Mouse (Mus musculus) liver, adult 2 months (tissue): ENCODE measurements at regions not wholly inside any gene's neighbourhood (a gene's known extent, or its start where the extent isn't known, plus 50 kb on each side); places are given as distances from the start of the nearest gene placed in this dataset.
"Not testable (repeated sequence)": the region's sequence is repeated elsewhere in the genome, so short reads cannot be mapped to it uniquely, and the experiment has no call there.

ENCODE experiments used
- DNase-seq: peaks from one replicate; pipeline ENCODE4 v3.0.0-alpha.2; 2011; ENCODE audit warnings: low read depth, low spot score; ENCODE audit errors: extremely low read depth
- H3K27ac ChIP-seq: fragments of 200-500 bp; replicated peaks from 2 replicates; pipeline ENCODE4 v1.5.1; 2012; ENCODE audit warnings: low read depth, mild to moderate bottlenecking, control low read depth, inconsistent platforms, low read length; ENCODE audit not compliant: insufficient read depth
- H3K27me3 ChIP-seq: fragments of 200-500 bp; 2 replicates; pipeline ENCODE4 v1.6.1; 2012; ENCODE audit warnings: mild to moderate bottlenecking, moderate library complexity, low read length, inconsistent platforms; ENCODE audit not compliant: control insufficient read depth, insufficient read depth
- H3K36me3 ChIP-seq: fragments of 200-500 bp; 2 replicates; pipeline ENCODE4 v1.6.1; 2012; ENCODE audit warnings: low read length, inconsistent platforms; ENCODE audit not compliant: control insufficient read depth, insufficient read depth
- H3K4me1 ChIP-seq: fragments of 200-500 bp; 2 replicates; pipeline ENCODE4 v1.6.1; 2011; ENCODE audit warnings: low read length; ENCODE audit not compliant: control insufficient read depth, insufficient read depth
- H3K4me3 ChIP-seq: fragments of 200-500 bp; 2 replicates; pipeline ENCODE4 v1.5.1; 2011; ENCODE audit warnings: low read depth, mild to moderate bottlenecking, control low read depth, low read length, moderate library complexity; ENCODE audit not compliant: insufficient read depth
- H3K79me2 ChIP-seq: fragments of 200-500 bp; 2 replicates; pipeline ENCODE4 v1.6.1; 2012; ENCODE audit warnings: inconsistent platforms, mild to moderate bottlenecking, low read length, moderate library complexity; ENCODE audit not compliant: control insufficient read depth, insufficient read depth
- H3K9ac ChIP-seq: fragments of 200-500 bp; 2 replicates; pipeline ENCODE4 v1.6.1; 2012; ENCODE audit warnings: low read depth, mild to moderate bottlenecking, control low read depth, inconsistent platforms, low read length
- CTCF ChIP-seq: fragments of 200-500 bp; IDR thresholded peaks from 2 replicates; pipeline ENCODE4 v1.5.1; 2011; ENCODE audit warnings: low read depth, low read length, control low read depth
- POLR2A ChIP-seq: fragments of 200-500 bp; IDR thresholded peaks from 2 replicates; pipeline ENCODE4 v1.6.1; 2011; ENCODE audit warnings: low read length, control low read depth; ENCODE audit not compliant: insufficient read depth; ENCODE audit errors: extremely low read depth
- WGBS: fragments of 180-500 bp; shearing (Covaris S2); methylation state at CpG from one replicate; pipeline ENCODE4 v1.1.7; 2018; 5-methylcytosine and 5-hydroxymethylcytosine counted together

DNA sequence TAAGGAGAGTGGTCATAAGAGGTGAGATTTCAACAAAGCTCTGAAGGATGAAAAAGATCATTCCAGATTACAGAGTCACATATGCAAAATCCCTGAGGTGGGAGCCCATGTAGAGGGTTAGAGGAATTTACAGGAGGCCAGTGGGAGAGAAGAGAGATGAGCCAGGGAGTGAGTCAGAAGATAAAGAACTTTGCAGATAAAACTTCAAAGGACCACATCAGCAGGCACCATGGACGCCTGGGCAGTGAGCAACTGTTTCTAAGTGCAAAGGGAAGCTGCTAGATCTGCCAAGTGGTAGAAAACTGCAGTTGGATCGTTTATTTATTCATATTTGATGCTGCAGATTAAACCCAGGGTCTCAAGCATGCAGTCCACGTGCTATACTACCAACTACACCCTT lies 231.3 kb downstream of the Sorl1 start:
- H3K4me1 ChIP-seq, result no peaks in the 10 kb centered on the region
- H3K27me3 ChIP-seq, result peaks cover 9% of the 10 kb centered on the region; the same call in 1 of the 2 replicates
- H3K4me3 ChIP-seq, result no peak overlapping the region
- no peak overlapping the region for H3K9ac ChIP-seq
- H3K36me3 ChIP-seq, result no peaks in the 10 kb centered on the region
- no peak for DNase-seq
- 51% methylated on average over 3 of the region's 3 CpGs for WGBS
- no peak for TF ChIP-seq POLR2A
- TF ChIP-seq CTCF, result no peak
- no peaks in the 10 kb centered on the region for H3K79me2 ChIP-seq
- H3K27ac ChIP-seq, result no peak overlapping the region

GRCm38 (mm10) chr9:41891206-41891605 lies 232.9 kb downstream of the Sorl1 start:
- Histone ChIP-seq H3K9ac (no peak overlapping the region), H3K27ac (no peak overlapping the region), H3K27me3 (peaks cover 9% of the 10 kb centered on the region; the same call in 1 of the 2 replicates), H3K4me3 (no peak overlapping the region), H3K36me3 (no peaks in the 10 kb centered on the region), H3K79me2 (no peaks in the 10 kb centered on the region), H3K4me1 (no peaks in the 10 kb centered on the region)
- TF ChIP-seq CTCF (no peak), POLR2A (no peak)
- DNase-seq, result no peak
- WGBS, result 52% methylated on average over 7 of the region's 7 CpGs

GRCm38 (mm10) chr9:41890273-41891141 lies 233.6 kb downstream of the Sorl1 start:
- H3K79me2 ChIP-seq, result no peaks in the 10 kb centered on the region
- peak overlapping the region; percentile 36; the same call in 1 of the 2 replicates for H3K27ac ChIP-seq
- peak overlapping the region; percentile 64 for H3K4me3 ChIP-seq
- TF ChIP-seq POLR2A, result no peak
- no peak for TF ChIP-seq CTCF
- H3K27me3 ChIP-seq, result peaks cover 9% of the 10 kb centered on the region; the same call in 1 of the 2 replicates
- no peak for DNase-seq
- H3K4me1 ChIP-seq, result no peaks in the 10 kb centered on the region
- peak overlapping the region; percentile 76 for H3K9ac ChIP-seq
- WGBS, result 4% methylated on average over 42 of the region's 42 CpGs
- no peaks in the 10 kb centered on the region for H3K36me3 ChIP-seq

GRCm38 (mm10) chr9:41889568-41890272 lies 234.4 kb downstream of the Sorl1 start:
- WGBS, result 45% methylated on average over 12 of the region's 12 CpGs
- H3K79me2 ChIP-seq, result no peaks in the 10 kb centered on the region
- peak overlapping the region; percentile 23; the same call in 1 of the 2 replicates for H3K4me3 ChIP-seq
- 0 out of 2 replicates have a peak overlapping the region, but pooled peaks have one; percentile 39 for H3K9ac ChIP-seq
- no peak for DNase-seq
- no peak overlapping the region for H3K27ac ChIP-seq
- TF ChIP-seq CTCF (no peak), POLR2A (no peak)
- no peaks in the 10 kb centered on the region for H3K36me3 ChIP-seq
- peaks cover 9% of the 10 kb centered on the region; the same call in 1 of the 2 replicates for H3K27me3 ChIP-seq
- no peaks in the 10 kb centered on the region for H3K4me1 ChIP-seq

DNA sequence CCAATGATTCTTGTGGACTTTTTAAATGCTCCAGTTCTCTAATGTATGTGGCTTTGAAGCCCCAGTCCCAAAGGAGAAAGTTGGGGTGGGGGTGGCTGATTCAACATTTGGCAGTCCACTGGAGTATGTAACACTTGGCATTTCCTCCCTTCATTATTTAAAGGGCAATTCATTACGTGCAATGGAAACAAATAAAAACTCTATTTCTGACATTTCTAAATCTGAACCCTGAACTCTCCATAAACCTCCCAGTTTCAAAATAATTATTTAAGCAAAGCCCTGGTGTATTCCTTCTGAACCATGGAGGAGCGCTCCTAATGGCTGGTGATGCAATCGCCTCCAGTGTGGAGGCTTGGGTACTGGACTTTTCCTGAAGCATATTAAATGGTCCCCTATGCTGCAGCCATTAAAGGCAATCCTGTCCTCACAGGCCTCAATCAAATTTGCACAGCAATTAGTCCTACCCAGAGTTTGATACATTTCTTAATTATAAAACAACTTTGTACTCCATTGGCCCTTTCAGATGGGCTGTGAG lies 235.4 kb downstream of the Sorl1 start:
- Histone ChIP-seq H3K27me3 (peaks cover 9% of the 10 kb centered on the region; the same call in 1 of the 2 replicates), H3K4me3 (no peak overlapping the region), H3K79me2 (no peaks in the 10 kb centered on the region), H3K4me1 (no peaks in the 10 kb centered on the region), H3K9ac (no peak overlapping the region), H3K36me3 (no peaks in the 10 kb centered on the region), H3K27ac (no peak overlapping the region)
- TF ChIP-seq POLR2A, result no peak
- no peak for TF ChIP-seq CTCF
- WGBS, result 78% methylated on average over 3 of the region's 3 CpGs
- DNase-seq, result no peak

DNA sequence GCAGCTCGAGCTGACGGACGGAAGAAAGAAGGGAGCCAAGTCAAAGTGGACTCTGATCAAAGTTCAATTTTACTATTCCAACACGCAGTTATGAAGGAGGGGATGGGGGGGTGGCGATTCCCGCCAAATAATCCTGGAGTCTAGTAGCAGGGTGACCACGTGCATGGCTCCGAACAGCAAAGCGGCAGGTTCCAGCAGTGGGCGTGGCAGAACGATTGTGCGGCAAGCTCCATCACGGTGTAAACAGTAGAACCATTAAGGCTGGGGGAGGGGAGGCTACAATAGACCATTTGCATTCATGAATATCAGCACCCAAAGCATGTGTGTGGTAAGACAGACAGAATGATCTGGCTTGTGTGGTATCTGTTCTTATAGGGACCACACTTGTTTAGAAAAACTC lies 237.6 kb downstream of the Sorl1 start:
- not testable (repeated sequence) for DNase-seq, H3K9ac ChIP-seq, H3K27me3 ChIP-seq, H3K79me2 ChIP-seq, H3K36me3 ChIP-seq, H3K4me1 ChIP-seq, H3K4me3 ChIP-seq, H3K27ac ChIP-seq
- 88% methylated on average over 13 of the region's 13 CpGs for WGBS
